Mouse (Mus musculus) lung, postnatal 0 days (tissue): ENCODE results near the gene Slc39a7.

ENCODE experiments used
- CTCF ChIP-seq: IDR thresholded peaks from 2 replicates; pipeline ENCODE4 v1.5.1; 2016; ENCODE audit warnings: antibody characterized with exemption, mild to moderate bottlenecking
- EP300 ChIP-seq: IDR thresholded peaks from 2 replicates; pipeline ENCODE4 v1.6.1; 2016; ENCODE audit warnings: antibody characterized with exemption, mild to moderate bottlenecking, control low read depth

- no peak for TF ChIP-seq CTCF
- no peak for TF ChIP-seq EP300
Observed at GRCm38 (mm10) chr17:33999341-34000149, 31.9 kb downstream of the Slc39a7 start.
